Mouse (Mus musculus) heart, postnatal 0 days (tissue): ENCODE data around the gene Znfx1. TPM values are rescaled to one million over a fixed set of nuclear protein-coding genes. Genes with fewer than 3 reads are reported as not detected.

ENCODE experiments used
- ATAC-seq: fragments of 200-750 bp; cut with Nextera tagmentation; 2 replicates; pipeline ENCODE4 v1.8.0; 2017; ENCODE audit warnings: low read depth, moderate number of reproducible peaks, moderate library complexity; ENCODE audit not compliant: insufficient read depth
- DNase-seq: peaks from one replicate; pipeline ENCODE4 v3.0.0-alpha.2; 2016; ENCODE audit warnings: low spot score
- H3K27ac ChIP-seq: fragments of 300-500 bp; sonication (generic); 2 replicates; pipeline ENCODE4 v1.5.1; 2014; ENCODE audit warnings: low read depth, mild to moderate bottlenecking
- H3K27me3 ChIP-seq: fragments of 300-500 bp; sonication (generic); 2 replicates; pipeline ENCODE4 v1.6.1; 2014; ENCODE audit warnings: low read length, mixed read lengths; ENCODE audit not compliant: control insufficient read depth, insufficient read depth
- H3K36me3 ChIP-seq: fragments of 300-500 bp; sonication (generic); replicated peaks from 2 replicates; pipeline ENCODE4 v1.6.1; 2014; ENCODE audit warnings: low read length, mixed read lengths; ENCODE audit not compliant: control insufficient read depth, insufficient read depth
- H3K4me1 ChIP-seq: fragments of 300-500 bp; sonication (generic); 2 replicates; pipeline ENCODE4 v1.6.1; 2014; ENCODE audit warnings: antibody characterized with exemption; ENCODE audit not compliant: control insufficient read depth, insufficient read depth
- H3K4me2 ChIP-seq: fragments of 300-500 bp; sonication (generic); 2 replicates; pipeline ENCODE4 v1.6.1; 2014; ENCODE audit warnings: low read depth, mild to moderate bottlenecking, low read length, moderate library complexity
- H3K4me3 ChIP-seq: fragments of 300-500 bp; sonication (generic); 2 replicates; pipeline ENCODE4 v1.5.1; 2014; ENCODE audit warnings: low read depth, low read length
- H3K9ac ChIP-seq: fragments of 300-500 bp; sonication (generic); replicated peaks from 2 replicates; pipeline ENCODE4 v1.6.1; 2014; ENCODE audit warnings: low read depth, low read length, mixed read lengths
- H3K9me3 ChIP-seq: fragments of 300-500 bp; sonication (generic); replicated peaks from 2 replicates; pipeline ENCODE4 v1.6.1; 2016; ENCODE audit warnings: low read length; ENCODE audit not compliant: control insufficient read depth
- CTCF ChIP-seq: IDR thresholded peaks from 2 replicates; pipeline ENCODE4 v1.5.1; 2016; ENCODE audit warnings: antibody characterized with exemption, control low read depth, low read depth
- EP300 ChIP-seq: IDR thresholded peaks from 2 replicates; pipeline ENCODE4 v1.6.1; 2016; ENCODE audit warnings: antibody characterized with exemption, low read depth
- WGBS: fragments of 180-500 bp; shearing (Covaris S2); extraction: QIAGEN DNeasy Blood & Tissue Kit; methylation state at CpG from one replicate; pipeline ENCODE4 v1.1.7; 2014; 5-methylcytosine and 5-hydroxymethylcytosine counted together
- polyA plus RNA-seq: library from polyadenylated mRNA; unstranded; fragments of >200 nt; fragmentation: Nextera tagmentation; extraction: Ambion mirVana; gene quantifications from 2 replicates; pipeline ENCODE4 v1.2.1, GENCODE M21; 2015
- total RNA-seq: library from RNA; depleted of rRNA; stranded (reverse); fragments of >200 nt; gene quantifications from 2 replicates; pipeline ENCODE4 v1.2.3, GENCODE M21; 2014; ENCODE audit warnings: low replicate concordance

The Znfx1 gene
- total and polyA plus RNA-seq, 2 experiments from 2014 or later = 6.9 to 35.4 TPM

DNA sequence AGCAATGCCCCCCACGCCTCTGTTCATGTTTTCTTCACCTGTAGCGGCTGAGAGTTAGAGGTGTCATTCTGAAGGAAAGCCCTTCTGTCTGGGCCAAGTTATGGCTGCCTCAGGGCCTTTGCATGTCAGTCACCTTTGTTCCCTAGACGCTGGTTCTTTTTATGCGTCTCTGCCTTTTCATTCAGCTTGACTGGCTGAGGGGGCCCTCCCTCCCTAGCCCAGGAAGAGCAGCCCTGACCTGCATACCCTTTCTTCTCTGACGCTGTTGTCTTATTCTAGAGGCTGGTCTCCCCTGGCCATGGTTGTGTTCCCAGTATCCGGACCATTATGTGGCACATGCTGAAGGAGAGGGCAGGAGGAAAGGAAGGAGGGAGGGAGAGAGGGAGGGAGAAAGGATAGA, 18.3 kb upstream of the Znfx1 start:
- Histone ChIP-seq H3K9ac (no peak overlapping the region), H3K36me3 (no peaks in the 10 kb centered on the region), H3K27me3 (0 out of 2 replicates have a peak, but pooled peaks cover under 1% of the 10 kb centered on the region), H3K27ac (no peak overlapping the region), H3K4me2 (no peak overlapping the region), H3K9me3 (no peaks in the 10 kb centered on the region), H3K4me1 (peaks cover 23% of the 10 kb centered on the region), H3K4me3 (no peak overlapping the region)
- ATAC-seq = no peak
- WGBS = 71% methylated on average over 6 of the region's 6 CpGs
- TF ChIP-seq EP300 (no peak), CTCF (no peak)
- no peak for DNase-seq

DNA sequence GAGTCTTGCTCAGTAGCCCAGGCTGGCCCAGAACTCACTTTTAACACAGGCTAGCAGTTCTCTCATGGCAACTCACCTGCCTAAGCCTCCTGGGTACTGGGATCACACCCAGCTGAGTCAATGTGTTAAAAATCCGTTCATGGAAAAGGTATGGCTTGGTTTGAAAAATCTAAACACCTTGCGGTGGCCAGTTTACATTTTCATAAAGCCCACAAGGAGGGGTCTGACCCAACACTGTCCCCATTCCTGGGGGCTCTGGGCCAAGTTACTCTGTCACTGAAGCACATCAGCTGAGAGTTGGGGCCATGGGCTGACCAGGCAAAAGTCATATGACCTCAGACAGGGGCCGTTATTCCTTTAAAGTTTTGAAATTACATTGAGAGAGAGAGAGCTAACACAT, 17.6 kb upstream of the Znfx1 start:
- no peaks in the 10 kb centered on the region for H3K9me3 ChIP-seq
- H3K4me1 ChIP-seq = peaks cover 23% of the 10 kb centered on the region
- WGBS = 84% methylated on average over 3 of the region's 3 CpGs
- H3K27me3 ChIP-seq = no peaks in the 10 kb centered on the region
- no peak for DNase-seq
- no peak overlapping the region for H3K4me3 ChIP-seq
- ATAC-seq = no peak
- H3K36me3 ChIP-seq = no peaks in the 10 kb centered on the region
- TF ChIP-seq CTCF = no peak
- no peak overlapping the region for H3K9ac ChIP-seq
- no peak overlapping the region for H3K27ac ChIP-seq
- H3K4me2 ChIP-seq = no peak overlapping the region

DNA sequence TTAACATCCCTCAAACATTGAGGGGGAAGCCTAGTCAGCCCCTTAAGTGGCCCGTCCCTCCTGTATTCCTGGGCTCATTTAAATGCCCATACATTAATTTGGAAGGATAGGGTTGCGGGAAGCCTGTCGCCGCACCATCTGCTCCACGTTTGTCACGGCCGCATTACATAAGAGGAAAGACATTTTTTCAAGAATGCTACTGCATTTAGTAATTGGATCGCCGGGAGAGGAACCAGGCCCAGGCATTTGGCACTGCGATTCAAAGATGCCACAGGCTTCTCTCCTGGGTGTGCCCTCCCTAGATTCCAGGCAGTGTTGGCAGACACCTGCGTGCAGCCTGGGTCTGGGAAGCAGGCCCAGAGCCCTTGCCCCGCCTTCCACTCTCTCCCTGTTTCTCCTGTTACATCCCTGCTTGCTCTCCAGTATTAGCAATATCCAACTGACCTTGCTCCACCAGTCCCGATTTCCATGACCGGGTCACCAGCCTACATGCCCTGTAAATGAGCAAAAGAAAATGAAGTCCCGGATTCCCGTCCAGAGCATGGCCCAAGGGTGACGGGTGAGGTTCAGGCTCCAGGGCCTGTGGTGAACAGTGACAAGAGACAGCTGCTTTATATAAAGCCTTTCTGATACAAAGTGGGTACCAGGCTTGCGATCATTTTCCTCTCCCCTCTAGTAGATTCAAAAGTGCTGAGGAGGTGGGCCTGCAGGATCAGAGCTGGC, 16.9 kb upstream of the Znfx1 start:
- ATAC-seq = peak; percentile 49; the same call in 1 of the 2 replicates
- Histone ChIP-seq H3K9me3 (no peaks in the 10 kb centered on the region), H3K9ac (no peak overlapping the region), H3K27me3 (no peaks in the 10 kb centered on the region), H3K4me2 (no peak overlapping the region), H3K4me3 (no peak overlapping the region), H3K27ac (0 out of 2 replicates have a peak overlapping the region, but pooled peaks have one; percentile 41), H3K36me3 (no peaks in the 10 kb centered on the region), H3K4me1 (peaks cover 23% of the 10 kb centered on the region)
- DNase-seq = no peak
- whole genome bisulfite sequencing = 36% methylated on average over 18 of the region's 18 CpGs
- TF ChIP-seq EP300 (no peak), CTCF (no peak)

DNA sequence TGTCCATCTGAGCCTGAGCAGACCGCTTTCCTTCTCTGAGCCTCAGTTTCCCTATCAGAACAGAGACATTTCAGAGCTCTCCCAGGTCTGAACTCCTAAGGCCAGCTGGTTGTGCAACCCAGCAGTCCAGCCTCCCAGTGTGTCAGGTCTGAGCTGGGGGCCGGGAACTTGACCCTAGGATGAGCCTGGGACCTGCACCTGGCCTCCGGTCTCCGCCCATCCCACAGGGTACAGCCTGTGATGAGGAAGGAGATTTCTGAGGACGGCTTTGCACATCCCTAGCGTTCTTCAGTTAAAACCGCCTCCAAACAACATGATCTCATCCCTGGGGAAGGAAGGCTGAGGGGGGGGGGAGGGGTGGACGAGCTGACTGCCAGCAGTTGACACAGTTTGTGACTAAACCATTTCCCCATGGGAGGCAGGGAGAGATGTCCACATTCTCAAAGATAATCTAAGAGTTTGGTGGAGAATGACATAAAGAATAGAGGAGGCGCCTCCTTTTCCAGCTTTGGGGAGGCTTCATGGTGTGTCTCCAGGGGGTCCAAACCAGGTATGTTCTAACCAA, 16.2 kb upstream of the Znfx1 start:
- Histone ChIP-seq H3K27ac (0 out of 2 replicates have a peak overlapping the region, but pooled peaks have one; percentile 41), H3K9ac (no peak overlapping the region), H3K27me3 (no peaks in the 10 kb centered on the region), H3K36me3 (no peaks in the 10 kb centered on the region), H3K4me1 (peaks cover 23% of the 10 kb centered on the region), H3K9me3 (no peaks in the 10 kb centered on the region), H3K4me3 (no peak overlapping the region), H3K4me2 (no peak overlapping the region)
- TF ChIP-seq EP300 (no peak), CTCF (no peak)
- peak; percentile 52 for DNase-seq
- WGBS = 48% methylated on average over 9 of the region's 9 CpGs
- peak; percentile 44 for ATAC-seq

DNA sequence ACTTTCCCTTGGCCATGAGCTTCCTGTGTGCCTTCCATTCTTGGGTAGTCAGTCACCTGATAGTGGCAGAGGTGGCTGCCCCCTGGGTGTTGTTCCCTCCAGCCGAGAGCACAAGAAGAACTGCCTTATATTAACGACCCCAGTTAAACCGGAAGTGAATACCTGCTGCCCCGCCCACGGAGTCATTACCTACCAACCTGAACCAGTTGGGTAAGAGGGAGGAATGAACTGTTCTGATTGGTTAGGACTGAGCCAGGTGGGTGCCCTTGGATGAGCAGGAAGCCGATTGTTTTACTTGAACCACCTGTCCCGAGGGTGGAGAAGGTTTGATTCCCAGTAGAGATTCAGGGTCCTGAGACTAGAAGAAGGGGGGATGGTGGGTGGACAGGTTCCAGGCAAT, 15.7 kb upstream of the Znfx1 start:
- DNase-seq = no peak
- H3K27me3 ChIP-seq = no peaks in the 10 kb centered on the region
- H3K36me3 ChIP-seq = no peaks in the 10 kb centered on the region
- peaks cover 23% of the 10 kb centered on the region for H3K4me1 ChIP-seq
- no peak for TF ChIP-seq CTCF
- TF ChIP-seq EP300 = no peak
- 36% methylated on average over 7 of the region's 7 CpGs for WGBS
- H3K9ac ChIP-seq = no peak overlapping the region
- no peak overlapping the region for H3K4me3 ChIP-seq
- H3K27ac ChIP-seq = no peak overlapping the region
- ATAC-seq = no peak
- no peaks in the 10 kb centered on the region for H3K9me3 ChIP-seq
- H3K4me2 ChIP-seq = no peak overlapping the region
